Comparison of ENCODE assay signal across 10 mouse cellular contexts in genomic region chr4:136824935-136825552, GRCm38 (mm10). TPM values are rescaled to one million over a fixed set of nuclear protein-coding genes. Genes with fewer than 3 reads are reported as not detected.
A peak's percentile ranks its signal among the peaks of the same experiment; 100 is the strongest.
DNase-seq lines count a peak whose midpoint lies in the region; ATAC-seq lines count a peak whose summit lies in the region.
"Had no signal": no experiment of that assay in that cellular context is flagged by ENCODE, and none has a peak within 500 bp of the region (broad histone marks: within the 10 kb centered on the region; RNA-seq: fewer than 3 reads in every experiment).

No protein-coding gene starts in this region.

- H3K9me3 ChIP-seq in hindbrain, embryonic 10.5 days = no peaks in the 10 kb centered on the region
- no peaks in the 10 kb centered on the region for H3K9me3 ChIP-seq in hindbrain, embryonic 11.5 days (ENCODE audit: control insufficient read depth, low read length)
- no peaks in the 10 kb centered on the region for H3K9me3 ChIP-seq in midbrain, embryonic 12.5 days

- H3K36me3 ChIP-seq in hindbrain, embryonic 10.5 days = peaks cover 36% of the 10 kb centered on the region
- H3K36me3 ChIP-seq in hindbrain, embryonic 11.5 days (ENCODE audit: control insufficient read depth, insufficient read depth, low read length) = no peaks in the 10 kb centered on the region
- H3K36me3 ChIP-seq in midbrain, embryonic 12.5 days = peaks cover 18% of the 10 kb centered on the region

- 67% methylated on average over 18 of the region's 18 CpGs for WGBS in hindbrain, embryonic 10.5 days
- 75% methylated on average over 18 of the region's 18 CpGs for WGBS in hindbrain, embryonic 11.5 days
- WGBS in midbrain, embryonic 12.5 days = 46% methylated on average over 17 of the region's 18 CpGs

- no peak overlapping the region for H3K4me3 ChIP-seq in hindbrain, embryonic 10.5 days
- H3K4me3 ChIP-seq in hindbrain, embryonic 11.5 days (ENCODE audit: low read depth, low read length) = no peak overlapping the region
- no peak overlapping the region for H3K4me3 ChIP-seq in midbrain, embryonic 12.5 days

- no peak overlapping the region for H3K4me2 ChIP-seq in hindbrain, embryonic 11.5 days (replicated peaks; ENCODE audit: low read depth, low read length)
- 0 out of 2 replicates have a peak overlapping the region, but pooled peaks have one; percentile 2 for H3K4me2 ChIP-seq in midbrain, embryonic 12.5 days (replicated peaks)

- H3K27ac ChIP-seq in hindbrain, embryonic 10.5 days = peak overlapping the region; percentile 31
- H3K27ac ChIP-seq in hindbrain, embryonic 11.5 days (ENCODE audit: low read depth, low read length) = no peak overlapping the region
- H3K27ac ChIP-seq in midbrain, embryonic 12.5 days (replicated peaks) = peak overlapping the region; percentile 36; the same call in 1 of the 2 replicates
- H3K27ac ChIP-seq: kidney, postnatal 0 days had no signal

- H3K9ac ChIP-seq in hindbrain, embryonic 11.5 days (ENCODE audit: low read depth, low read length) = no peak overlapping the region
- H3K9ac ChIP-seq in midbrain, embryonic 12.5 days (replicated peaks) = no peak overlapping the region; the same call in 1 of the 2 replicates

- no peak for DNase-seq in hindbrain, embryonic 10.5 days (ENCODE audit: low spot score)
- DNase-seq in hindbrain, embryonic 11.5 days (ENCODE audit: low spot score) = no peak
- peak; percentile 92 for DNase-seq in cerebellum, adult 11-12 months
- peak; percentile 84 to 90 for DNase-seq in cerebellum, postnatal 14 days
- no peak for DNase-seq in adrenal gland, postnatal 4 days (ENCODE audit: low spot score in 2 of 2)
- DNase-seq: layer of hippocampus, postnatal 36 days; right cerebral cortex, postnatal 14 days had no signal

- no peaks in the 10 kb centered on the region for H3K27me3 ChIP-seq in hindbrain, embryonic 10.5 days (ENCODE audit: insufficient read depth, poor library complexity, severe bottlenecking)
- H3K27me3 ChIP-seq in hindbrain, embryonic 11.5 days (ENCODE audit: control insufficient read depth, insufficient read depth, low read length) = no peaks in the 10 kb centered on the region
- H3K27me3 ChIP-seq in midbrain, embryonic 12.5 days = no peaks in the 10 kb centered on the region

- peaks cover 85% of the 10 kb centered on the region for H3K4me1 ChIP-seq in hindbrain, embryonic 10.5 days (replicated peaks)
- H3K4me1 ChIP-seq in hindbrain, embryonic 11.5 days (replicated peaks; ENCODE audit: control insufficient read depth, insufficient read depth, low read length) = peaks cover 18% of the 10 kb centered on the region
- H3K4me1 ChIP-seq in midbrain, embryonic 12.5 days = peaks cover 91% of the 10 kb centered on the region

- no peak for ATAC-seq in hindbrain, embryonic 11.5 days (ENCODE audit: low FRiP score)
- no peak for ATAC-seq in midbrain, embryonic 12.5 days (ENCODE audit: low FRiP score, low read depth)
- no peak for ATAC-seq in monocyte, adult 5-6 weeks (replicated peaks; ENCODE audit: insufficient number of reproducible peaks, low FRiP score, low TSS enrichment, poor library complexity, severe bottlenecking)

RNA-seq across cellular contexts. Expression of gene Ephb2, which starts 10.7 kb away (rescaled TPM):
- polyA plus RNA-seq in hindbrain, embryonic 10.5 days (2016; fragmentation: Nextera tagmentation; extraction: Ambion mirVana) = 13.4 and 21.5 TPM in 2 replicates
- 18.5 and 20.1 TPM in 2 replicates for polyA plus RNA-seq in hindbrain, embryonic 11.5 days (2014; fragmentation: Nextera tagmentation; extraction: Ambion mirVana)
- polyA plus RNA-seq in midbrain, embryonic 12.5 days (2016; fragmentation: Nextera tagmentation; extraction: Ambion mirVana) = 39.8 and 40.0 TPM in 2 replicates
- total RNA-seq in monocyte, adult 5-6 weeks (2017) = 0.10 TPM in 1 of 3 replicates, not detected in the others
- total RNA-seq in adrenal gland, postnatal 4 days (2021) = 10 to 100 TPM; 16.9 to 21.2 TPM

Comparison
In these comparisons a context has a peak if more than half of its experiments do, and no peak if none do; other contexts are left out.
1. DNase-seq: peak in cerebellum, adult 11-12 months (single experiment) and cerebellum, postnatal 14 days (2 of 2); none in hindbrain, embryonic 10.5 days (single experiment), hindbrain, embryonic 11.5 days (single experiment) and adrenal gland, postnatal 4 days (0 of 2).